Mouse (Mus musculus) frontal cortex, postnatal 36 days (tissue): ENCODE measurements around the gene Hid1.
A peak's percentile ranks its signal among the peaks of the same experiment; 100 is the strongest.
"Not testable (repeated sequence)": the region's sequence is repeated elsewhere in the genome, so short reads cannot be mapped to it uniquely, and the experiment has no call there.

ENCODE experiments used
- DNase-seq, 2 experiments: peaks; one replicate each; pipeline ENCODE4 v3.0.0; 2022; ENCODE audit warnings: low spot score in 2 of 2

Gene Hid1

GRCm38 (mm10) chr11:115367395-115367944, at the start of gene Hid1:
Gene Hid1 (minus strand): TSS chr11:115367756.
- peak; percentile 86 to 88 for DNase-seq

- DNase-seq, result no peak
These were observed 42.0 kb upstream of the Hid1 start for GRCm38 (mm10) chr11:115409556-115409955.

GRCm38 (mm10) chr11:115408266-115408920, 40.8 kb upstream of the Hid1 start:
- no peak for DNase-seq

- no peak for DNase-seq
These were observed 39.4 kb upstream of the Hid1 start for GRCm38 (mm10) chr11:115406858-115407401.

- DNase-seq, result no peak
These were observed 38.2 kb upstream of the Hid1 start for GRCm38 (mm10) chr11:115405723-115406122.

- DNase-seq, result peak; percentile 88 to 90
These were observed 36.0 kb upstream of the Hid1 start, which contains the start of gene Mrpl58 for GRCm38 (mm10) chr11:115403338-115404124. Gene Mrpl58 (plus strand): TSS chr11:115403752.

- DNase-seq, result peak; percentile 66 to 71
These were observed 33.3 kb upstream of the Hid1 start for GRCm38 (mm10) chr11:115400630-115401391.

GRCm38 (mm10) chr11:115400126-115400525, 32.6 kb upstream of the Hid1 start:
- DNase-seq, result no peak

GRCm38 (mm10) chr11:115398085-115398484, 30.5 kb upstream of the Hid1 start:
- DNase-seq, result no peak

- no peak for DNase-seq
These were observed 26.3 kb upstream of the Hid1 start for GRCm38 (mm10) chr11:115393721-115394325.

- DNase-seq, result no peak
These were observed 23.8 kb upstream of the Hid1 start for GRCm38 (mm10) chr11:115391358-115391757.

- DNase-seq, result not testable (repeated sequence)
These were observed 19.3 kb upstream of the Hid1 start for GRCm38 (mm10) chr11:115386859-115387258.

GRCm38 (mm10) chr11:115384587-115384986, 17.0 kb upstream of the Hid1 start:
- no peak for DNase-seq

- DNase-seq, result peak in 1 of 2 experiments; percentile 52
These were observed 16.3 kb upstream of the Hid1 start for GRCm38 (mm10) chr11:115383701-115384474.

- DNase-seq, result no peak
These were observed 15.3 kb upstream of the Hid1 start for GRCm38 (mm10) chr11:115382891-115383290.

- peak; percentile 86 to 87 for DNase-seq
These were observed 14.4 kb upstream of the Hid1 start, which contains the start of gene Cdr2l for GRCm38 (mm10) chr11:115381743-115382539. Gene Cdr2l (plus strand): TSS chr11:115381916.

GRCm38 (mm10) chr11:115381276-115381675, 13.7 kb upstream of the Hid1 start:
- DNase-seq, result no peak

GRCm38 (mm10) chr11:115377854-115378253, 10.3 kb upstream of the Hid1 start:
- DNase-seq, result no peak

- DNase-seq, result no peak
These were observed 9.7 kb upstream of the Hid1 start for GRCm38 (mm10) chr11:115377254-115377653.
